Mouse (Mus musculus) lung, postnatal 0 days (tissue): ENCODE measurements around the gene Mast4.

ENCODE experiments used
- CTCF ChIP-seq: IDR thresholded peaks from 2 replicates; pipeline ENCODE4 v1.5.1; 2016; ENCODE audit warnings: antibody characterized with exemption, mild to moderate bottlenecking
- EP300 ChIP-seq: IDR thresholded peaks from 2 replicates; pipeline ENCODE4 v1.6.1; 2016; ENCODE audit warnings: antibody characterized with exemption, mild to moderate bottlenecking, control low read depth

GRCm38 (mm10) chr13:102874465-102875143 is 459.7 kb downstream of the Mast4 start:
- TF ChIP-seq CTCF: no peak
- no peak for TF ChIP-seq EP300
